Mouse (Mus musculus) CH12.LX (cell line): ENCODE data around the gene Actl10. TPM values are rescaled to one million over a fixed set of nuclear protein-coding genes. Genes with fewer than 3 reads are reported as not detected.
A peak's percentile ranks its signal among the peaks of the same experiment; 100 is the strongest.

ENCODE experiments used
- DNase-seq: peaks from one replicate; pipeline ENCODE4 v3.0.0-alpha.2; 2013; ENCODE audit errors: extremely low read depth
- H3K27ac ChIP-seq: 2 replicates; pipeline ENCODE4 v1.5.1; 2012; ENCODE audit warnings: low read depth, mild to moderate bottlenecking, control low read depth, moderate library complexity; ENCODE audit not compliant: insufficient read depth
- H3K27me3 ChIP-seq: replicated peaks from 2 replicates; pipeline ENCODE3; 2012; ENCODE audit warnings: inconsistent platforms
- H3K36me3 ChIP-seq, 2 experiments: replicated peaks in 1 of 2; 2 replicates each; pipeline versions ENCODE3 to v1.6.1; 2012; ENCODE audit warnings: inconsistent platforms in 1 of 2, low read length in 1 of 2, mild to moderate bottlenecking in 1 of 2, mixed read lengths in 1 of 2, moderate library complexity in 1 of 2; ENCODE audit not compliant: control insufficient read depth in 1 of 2, insufficient read depth in 1 of 2
- H3K4me1 ChIP-seq, 2 experiments: 2 replicates each; pipeline ENCODE4 v1.6.1; 2012; ENCODE audit warnings: inconsistent platforms in 1 of 2, moderate library complexity in 1 of 2; ENCODE audit not compliant: insufficient read depth in 2 of 2, control insufficient read depth in 1 of 2
- H3K4me2 ChIP-seq: 2 replicates; pipeline ENCODE4 v1.6.1; 2012; ENCODE audit warnings: low read depth, mild to moderate bottlenecking, control low read depth; ENCODE audit not compliant: poor library complexity, insufficient read depth, severe bottlenecking
- H3K4me3 ChIP-seq, 3 experiments: fragments of 150-350 bp in 1 of 3; sonication (generic) in 1 of 3; replicated peaks in 1 of 3; 2 replicates each; pipeline versions ENCODE3 to v1.5.1; 2011 to 2012; ENCODE audit warnings: low read depth in 2 of 3, low read length in 2 of 3, mild to moderate bottlenecking in 2 of 3, moderate library complexity in 2 of 3, control low read depth in 1 of 3, improper control_type of control experiment in 1 of 3, inconsistent platforms in 1 of 3, mixed read lengths in 1 of 3; ENCODE audit not compliant: poor library complexity in 1 of 3
- H3K79me2 ChIP-seq: replicated peaks from 2 replicates; pipeline ENCODE4 v1.6.1; 2012; ENCODE audit warnings: mild to moderate bottlenecking, moderate library complexity; ENCODE audit not compliant: control insufficient read depth, poor library complexity, insufficient read depth, severe bottlenecking; ENCODE audit errors: extremely low read depth
- H3K9ac ChIP-seq: 2 replicates; pipeline ENCODE4 v1.6.1; 2012; ENCODE audit warnings: low read depth, mild to moderate bottlenecking, control low read depth, moderate library complexity; ENCODE audit not compliant: insufficient read depth
- H3K9me3 ChIP-seq: replicated peaks from 2 replicates; pipeline ENCODE3; 2012; ENCODE audit warnings: low read length, inconsistent platforms, mixed read lengths
- BHLHE40 ChIP-seq: IDR thresholded peaks from 2 replicates; pipeline ENCODE4 v1.6.1; 2011; ENCODE audit warnings: mild to moderate bottlenecking, low read depth, low read length, improper control_type of control experiment
- CHD2 ChIP-seq: IDR thresholded peaks from 2 replicates; pipeline ENCODE4 v1.6.1; 2011; ENCODE audit warnings: low read length, improper control_type of control experiment
- CTCF ChIP-seq, 2 experiments: IDR thresholded peaks in 1 of 2; conservative IDR thresholded peaks in 1 of 2; 2 replicates each; pipeline ENCODE4 v1.5.1; 2011 to 2012; ENCODE audit warnings: low read depth in 2 of 2, low read length in 2 of 2, improper control_type of control experiment in 1 of 2, inconsistent platforms in 1 of 2, mild to moderate bottlenecking in 1 of 2, moderate library complexity in 1 of 2
- JUN ChIP-seq: IDR thresholded peaks from 2 replicates; pipeline ENCODE4 v1.6.1; 2011; ENCODE audit warnings: low read depth, mild to moderate bottlenecking, low read length, improper control_type of control experiment, moderate library complexity; ENCODE audit not compliant: insufficient read depth
- JUND ChIP-seq: conservative IDR thresholded peaks from 2 replicates; pipeline ENCODE4 v1.6.1; 2011; ENCODE audit warnings: low read depth, low read length, improper control_type of control experiment
- MAFK ChIP-seq: IDR thresholded peaks from 2 replicates; pipeline ENCODE4 v1.6.1; 2011; ENCODE audit warnings: low read length, improper control_type of control experiment; ENCODE audit not compliant: insufficient replicate concordance
- MAZ ChIP-seq: IDR thresholded peaks from 2 replicates; pipeline ENCODE4 v1.6.1; 2012; ENCODE audit warnings: low read depth, mild to moderate bottlenecking, inconsistent platforms, low read length, improper control_type of control experiment, moderate library complexity
- MEF2A ChIP-seq: IDR thresholded peaks from 2 replicates; pipeline ENCODE4 v1.6.1; 2014; ENCODE audit warnings: low read depth, mild to moderate bottlenecking, inconsistent platforms, low read length, improper control_type of control experiment, borderline replicate concordance
- MXI1 ChIP-seq: IDR thresholded peaks from 2 replicates; pipeline ENCODE4 v1.6.1; 2011; ENCODE audit warnings: mild to moderate bottlenecking, low read depth, low read length, improper control_type of control experiment
- NELFE ChIP-seq: IDR thresholded peaks from 2 replicates; pipeline ENCODE4 v1.6.1; 2011; ENCODE audit warnings: low read depth, low read length, improper control_type of control experiment
- PAX5 ChIP-seq: IDR thresholded peaks from 2 replicates; pipeline ENCODE4 v1.6.1; 2012; ENCODE audit warnings: low read length, inconsistent platforms, mixed read lengths
- POLR2AphosphoS2 ChIP-seq: IDR thresholded peaks from 2 replicates; pipeline ENCODE4 v1.6.1; 2011; ENCODE audit warnings: low read depth, low read length, improper control_type of control experiment
- RCOR1 ChIP-seq: conservative IDR thresholded peaks from 2 replicates; pipeline ENCODE4 v1.6.1; 2012; ENCODE audit warnings: low read depth, mild to moderate bottlenecking, inconsistent platforms, low read length, improper control_type of control experiment
- TBP ChIP-seq: conservative IDR thresholded peaks from 2 replicates; pipeline ENCODE4 v1.6.1; 2011; ENCODE audit warnings: low read depth, low read length, improper control_type of control experiment
- USF1 ChIP-seq: IDR thresholded peaks from 2 replicates; pipeline ENCODE4 v1.6.1; 2014; ENCODE audit warnings: low read depth, mild to moderate bottlenecking, inconsistent platforms, low read length, improper control_type of control experiment
- USF2 ChIP-seq: conservative IDR thresholded peaks from 2 replicates; pipeline ENCODE4 v1.6.1; 2011; ENCODE audit warnings: low read depth, low read length, improper control_type of control experiment
- ZMIZ1 ChIP-seq: IDR thresholded peaks from 2 replicates; pipeline ENCODE4 v1.6.1; 2012; ENCODE audit warnings: low read depth, mild to moderate bottlenecking, inconsistent platforms, low read length, improper control_type of control experiment
- ZNF384 ChIP-seq: IDR thresholded peaks from 2 replicates; pipeline ENCODE4 v1.6.1; 2012; ENCODE audit warnings: low read depth, low read length, improper control_type of control experiment, inconsistent platforms
- dilution Hi-C: fragments of 300-500 bp; cut with MboI; formaldehyde crosslinking; loops from 2 replicates; pipeline ENCODE4 v1.14.3; 2020; ENCODE audit warnings: low sequenced_read_pairs; ENCODE audit not compliant: extremely low pct_unique_long_range_greater_than_20kb, extremely low pct_ligation_motif_present
- in situ Hi-C: fragments of 300-500 bp; cut with MboI; formaldehyde crosslinking; loops from 3 replicates; pipeline ENCODE4 v1.14.3; 2019; ENCODE audit warnings: low sequenced_read_pairs, low pct_ligation_motif_present, low pct_unique_long_range_greater_than_20kb, mixed read lengths
- polyA plus RNA-seq: library from polyadenylated mRNA; unstranded; fragments of >175 nt; gene quantifications from 2 replicates; pipeline ENCODE4 v1.2.1, GENCODE M21; 2012; ENCODE audit warnings: low read depth; ENCODE audit not compliant: insufficient read length
- total RNA-seq, 2 experiments: library from RNA; depleted of rRNA; stranded (reverse); fragments of 300-350 nt in 1 of 2; fragments of >200 nt in 1 of 2; gene quantifications; 2 replicates each; pipeline ENCODE4 v1.2.3; 2012 to 2014

Gene Actl10
- total and polyA plus RNA-seq, 3 experiments: 0.20 to 0.25 TPM; not detected in 1

DNA sequence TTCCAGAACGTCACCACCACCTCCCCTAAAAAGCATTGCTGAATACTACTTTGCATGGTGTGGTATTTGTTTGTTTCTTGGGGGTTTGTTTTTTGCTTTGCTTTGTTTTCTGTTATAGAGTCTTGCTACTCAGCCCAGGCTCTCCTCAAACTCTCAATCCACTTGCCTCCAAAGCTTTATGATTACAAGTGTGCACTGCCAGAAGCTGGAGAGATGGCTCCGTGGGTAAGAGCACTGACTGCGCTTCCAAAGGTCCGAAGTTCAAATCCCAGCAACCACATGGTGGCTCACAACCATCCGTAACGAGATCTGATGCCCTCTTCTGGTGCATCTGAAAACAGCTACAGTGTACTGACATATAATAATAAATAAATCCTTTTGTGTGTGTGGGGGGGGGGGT lies 49.0 kb downstream of the Actl10 start:
- H3K4me3 ChIP-seq: no peak overlapping the region
- H3K9me3 ChIP-seq: no peaks in the 10 kb centered on the region
- peaks cover 3% of the 10 kb centered on the region for H3K27me3 ChIP-seq
- in situ Hi-C loops (no loop called here), dilution Hi-C loops (no loop called here)
- H3K4me1 ChIP-seq: peaks cover 19 to 33% of the 10 kb centered on the region in 2 experiments
- H3K4me2 ChIP-seq: no peak overlapping the region
- no peak overlapping the region for H3K27ac ChIP-seq
- H3K36me3 ChIP-seq: peaks cover 0 to 8% of the 10 kb centered on the region in 2 experiments
- H3K79me2 ChIP-seq: no peaks in the 10 kb centered on the region
- peak in 1 of 2 experiments; percentile 29; a peak in 2 of 4 replicates for TF ChIP-seq CTCF (conservative IDR thresholded peaks at IDR 0.05 in 1 of 2, IDR thresholded peaks at IDR 0.05 in 1 of 2; ENCODE audit: low read depth in 2 of 2, low read length in 2 of 2)
- TF ChIP-seq MAZ: no peak
- TF ChIP-seq MXI1: no peak
- TF ChIP-seq JUN: no peak
- TF ChIP-seq USF1: no peak
- no peak for TF ChIP-seq USF2
- no peak for TF ChIP-seq NELFE
- TF ChIP-seq MEF2A: no peak
- no peak for TF ChIP-seq JUND
- TF ChIP-seq TBP: 0 out of 2 replicates have a peak, but pooled peaks have one; percentile 28
- H3K9ac ChIP-seq: no peak overlapping the region
- DNase-seq: no peak

GRCm38 (mm10) chr2:154601324-154601723 lies 49.7 kb downstream of the Actl10 start:
- Histone ChIP-seq H3K79me2 (no peaks in the 10 kb centered on the region), H3K27me3 (peaks cover 8% of the 10 kb centered on the region), H3K9me3 (no peaks in the 10 kb centered on the region), H3K9ac (no peak overlapping the region), H3K4me1 (peaks cover 19 to 33% of the 10 kb centered on the region in 2 experiments), H3K27ac (no peak overlapping the region), H3K36me3 (peaks cover 0 to 4% of the 10 kb centered on the region in 2 experiments), H3K4me2 (no peak overlapping the region), H3K4me3 (no peak overlapping the region)
- in situ Hi-C loops (no loop called here), dilution Hi-C loops (no loop called here)
- DNase-seq: no peak
- no peak for TF ChIP-seq BHLHE40
- no peak for TF ChIP-seq PAX5
- no peak for TF ChIP-seq POLR2AphosphoS2
- no peak for TF ChIP-seq ZNF384
- no peak for TF ChIP-seq MAFK
- TF ChIP-seq ZMIZ1: no peak
- no peak for TF ChIP-seq RCOR1
- no peak for TF ChIP-seq CHD2

Other genes starting within 250 kb of the Actl10 start
- gene Bpifb9b, start 244.5 kb upstream of the Actl10 start, total RNA-seq (2012; rRNA removed): not detected in 2 replicates
- gene Bpifb9b, start 244.5 kb upstream of the Actl10 start, total RNA-seq (2014; rRNA removed): not detected in 2 replicates
- not detected in 2 replicates for gene Bpifb9b, start 244.5 kb upstream of the Actl10 start, polyA plus RNA-seq
- 30.6 and 32.0 TPM in 2 replicates for gene Cdk5rap1, start 178.8 kb upstream of the Actl10 start, total RNA-seq (2012; rRNA removed)
- gene Cdk5rap1, start 178.8 kb upstream of the Actl10 start, total RNA-seq (2014; rRNA removed): 43.5 and 50.2 TPM in 2 replicates
- 25.8 and 26.4 TPM in 2 replicates for gene Cdk5rap1, start 178.8 kb upstream of the Actl10 start, polyA plus RNA-seq
- not detected in 2 replicates for gene Snta1, start 143.7 kb upstream of the Actl10 start, total RNA-seq (2012; rRNA removed)
- gene Snta1, start 143.7 kb upstream of the Actl10 start, total RNA-seq (2014; rRNA removed): not detected in 2 replicates
- gene Snta1, start 143.7 kb upstream of the Actl10 start, polyA plus RNA-seq: 0.33 and 0.57 TPM in 2 replicates
- 5.5 and 6.0 TPM in 2 replicates for gene Cbfa2t2, start 115.3 kb upstream of the Actl10 start, total RNA-seq (2012; rRNA removed)
- gene Cbfa2t2, start 115.3 kb upstream of the Actl10 start, total RNA-seq (2014; rRNA removed): 7.0 and 7.4 TPM in 2 replicates
- 10.5 and 12.6 TPM in 2 replicates for gene Cbfa2t2, start 115.3 kb upstream of the Actl10 start, polyA plus RNA-seq
- gene 1700003F12Rik, start 4.7 kb upstream of the Actl10 start, total RNA-seq (2012; rRNA removed): 0.85 and 0.92 TPM in 2 replicates
- gene 1700003F12Rik, start 4.7 kb upstream of the Actl10 start, total RNA-seq (2014; rRNA removed): 0.52 TPM in 1 of 2 replicates, not detected in the other
- gene 1700003F12Rik, start 4.7 kb upstream of the Actl10 start, polyA plus RNA-seq: 0.56 and 0.71 TPM in 2 replicates
- 0.80 and 2.8 TPM in 2 replicates for gene Necab3, start 7.1 kb downstream of the Actl10 start, total RNA-seq (2012; rRNA removed)
- 0.87 and 1.7 TPM in 2 replicates for gene Necab3, start 7.1 kb downstream of the Actl10 start, total RNA-seq (2014; rRNA removed)
- gene Necab3, start 7.1 kb downstream of the Actl10 start, polyA plus RNA-seq: 1.6 and 2.0 TPM in 2 replicates
- 5.3 and 6.5 TPM in 2 replicates for gene E2f1, start 18.1 kb downstream of the Actl10 start, total RNA-seq (2012; rRNA removed)
- gene E2f1, start 18.1 kb downstream of the Actl10 start, total RNA-seq (2014; rRNA removed): 4.5 and 5.1 TPM in 2 replicates
- 19.4 and 19.6 TPM in 2 replicates for gene E2f1, start 18.1 kb downstream of the Actl10 start, polyA plus RNA-seq
- gene Pxmp4, start 51.9 kb downstream of the Actl10 start, total RNA-seq (2012; rRNA removed): 7.2 and 7.6 TPM in 2 replicates
- 8.7 and 9.4 TPM in 2 replicates for gene Pxmp4, start 51.9 kb downstream of the Actl10 start, total RNA-seq (2014; rRNA removed)
- gene Pxmp4, start 51.9 kb downstream of the Actl10 start, polyA plus RNA-seq: 5.5 and 6.0 TPM in 2 replicates
- 1.6 and 1.7 TPM in 2 replicates for gene Zfp341, start 61.5 kb downstream of the Actl10 start, total RNA-seq (2012; rRNA removed)
- 0.58 and 0.77 TPM in 2 replicates for gene Zfp341, start 61.5 kb downstream of the Actl10 start, total RNA-seq (2014; rRNA removed)
- 4.1 and 4.4 TPM in 2 replicates for gene Zfp341, start 61.5 kb downstream of the Actl10 start, polyA plus RNA-seq
- gene 4930519P11Rik, start 61.7 kb downstream of the Actl10 start, total RNA-seq (2012; rRNA removed): not detected in 2 replicates
- not detected in 2 replicates for gene 4930519P11Rik, start 61.7 kb downstream of the Actl10 start, total RNA-seq (2014; rRNA removed)
- gene 4930519P11Rik, start 61.7 kb downstream of the Actl10 start, polyA plus RNA-seq: not detected in 2 replicates
- gene Chmp4b, start 99.9 kb downstream of the Actl10 start, total RNA-seq (2012; rRNA removed): 105 and 107 TPM in 2 replicates
- gene Chmp4b, start 99.9 kb downstream of the Actl10 start, total RNA-seq (2014; rRNA removed): 113 and 119 TPM in 2 replicates
- gene Chmp4b, start 99.9 kb downstream of the Actl10 start, polyA plus RNA-seq: 152 and 156 TPM in 2 replicates
- gene Gm14214, start 218.3 kb downstream of the Actl10 start, total RNA-seq (2012; rRNA removed): not detected in 2 replicates
- gene Gm14214, start 218.3 kb downstream of the Actl10 start, total RNA-seq (2014; rRNA removed): not detected in 2 replicates
- 0.41 TPM in 1 of 2 replicates, not detected in the other for gene Gm14214, start 218.3 kb downstream of the Actl10 start, polyA plus RNA-seq
- 214 and 228 TPM in 2 replicates for gene Raly, start 239.3 kb downstream of the Actl10 start, total RNA-seq (2012; rRNA removed)
- gene Raly, start 239.3 kb downstream of the Actl10 start, total RNA-seq (2014; rRNA removed): 334 and 341 TPM in 2 replicates
- 277 and 285 TPM in 2 replicates for gene Raly, start 239.3 kb downstream of the Actl10 start, polyA plus RNA-seq
- gene a, start 239.6 kb downstream of the Actl10 start, total RNA-seq (2012; rRNA removed): 10.9 and 11.8 TPM in 2 replicates
- 23.8 and 25.4 TPM in 2 replicates for gene a, start 239.6 kb downstream of the Actl10 start, total RNA-seq (2014; rRNA removed)
- 7.2 and 7.8 TPM in 2 replicates for gene a, start 239.6 kb downstream of the Actl10 start, polyA plus RNA-seq